8 mouse cellular contexts compared by ENCODE assay signal in genomic region chr13:80882716-80883135, GRCm38 (mm10). TPM values are rescaled to one million over a fixed set of nuclear protein-coding genes. Genes with fewer than 3 reads are reported as not detected.
DNase-seq lines count a peak whose midpoint lies in the region; ATAC-seq lines count a peak whose summit lies in the region.

No protein-coding gene starts in this region.

- ATAC-seq in frontal cortex, adult (ENCODE audit: low TSS enrichment) = no peak
- ATAC-seq in hindbrain, embryonic 15.5 days (ENCODE audit: low FRiP score, low read depth) = peak; percentile 51
- peak; percentile 59 for ATAC-seq in midbrain, embryonic 13.5 days

- H3K36me3 ChIP-seq in hindbrain, embryonic 15.5 days = no peaks in the 10 kb centered on the region
- H3K36me3 ChIP-seq in midbrain, embryonic 13.5 days = peaks cover 2% of the 10 kb centered on the region

- H3K27ac ChIP-seq in hindbrain, embryonic 15.5 days (replicated peaks) = peak overlapping the region; percentile 100
- peak overlapping the region; percentile 100 for H3K27ac ChIP-seq in midbrain, embryonic 13.5 days

- H3K4me3 ChIP-seq in hindbrain, embryonic 15.5 days = peak overlapping the region; percentile 77
- H3K4me3 ChIP-seq in midbrain, embryonic 13.5 days (replicated peaks) = peak overlapping the region; percentile 87

- peak; percentile 39 to 60 for DNase-seq in frontal cortex, postnatal 36 days (ENCODE audit: low spot score in 2 of 2)
- peak; percentile 67 for DNase-seq in urinary bladder, postnatal 25 days (ENCODE audit: low spot score)
- DNase-seq in urinary bladder, postnatal 10 days (ENCODE audit: low spot score) = no peak
- no peak for DNase-seq in ovary, postnatal 14 days (ENCODE audit: low spot score)
- no peak for DNase-seq in kidney, adult 18-20 months

- peaks cover 9% of the 10 kb centered on the region for H3K4me1 ChIP-seq in hindbrain, embryonic 15.5 days (replicated peaks)
- peaks cover 12% of the 10 kb centered on the region for H3K4me1 ChIP-seq in midbrain, embryonic 13.5 days (replicated peaks)

- H3K4me2 ChIP-seq in hindbrain, embryonic 15.5 days = peak overlapping the region; percentile 53
- peak overlapping the region; percentile 57 for H3K4me2 ChIP-seq in midbrain, embryonic 13.5 days (replicated peaks)

- WGBS in hindbrain, embryonic 15.5 days = under 1% methylated on average over 23 of the region's 23 CpGs
- WGBS in midbrain, embryonic 13.5 days = under 1% methylated on average over 23 of the region's 23 CpGs

- H3K9me3 ChIP-seq in hindbrain, embryonic 15.5 days = no peaks in the 10 kb centered on the region
- no peaks in the 10 kb centered on the region for H3K9me3 ChIP-seq in midbrain, embryonic 13.5 days

- no peaks in the 10 kb centered on the region for H3K27me3 ChIP-seq in hindbrain, embryonic 15.5 days
- H3K27me3 ChIP-seq in midbrain, embryonic 13.5 days = no peaks in the 10 kb centered on the region

- peak overlapping the region; percentile 65 for H3K9ac ChIP-seq in hindbrain, embryonic 15.5 days
- H3K9ac ChIP-seq in midbrain, embryonic 13.5 days (replicated peaks) = peak overlapping the region; percentile 100

RNA-seq across cellular contexts. Expression of gene Arrdc3, which starts 0.5 kb away (rescaled TPM):
- polyA plus RNA-seq in hindbrain, embryonic 15.5 days (2015; fragmentation: Nextera tagmentation; extraction: Ambion mirVana) = 40.2 and 46.6 TPM in 2 replicates
- 54.0 and 57.1 TPM in 2 replicates for polyA plus RNA-seq in midbrain, embryonic 13.5 days (2015; fragmentation: Nextera tagmentation; extraction: Ambion mirVana)

Comparison
In these comparisons a context has a peak if more than half of its experiments do, and no peak if none do; other contexts are left out.
1. DNase-seq: peak in frontal cortex, postnatal 36 days (2 of 2) and urinary bladder, postnatal 25 days (single experiment); none in urinary bladder, postnatal 10 days (single experiment), ovary, postnatal 14 days (single experiment) and kidney, adult 18-20 months (single experiment).